Comparison of ENCODE assay signal across 7 mouse cellular contexts in genomic region chr6:47757429-47757828, GRCm38 (mm10). TPM values are rescaled to one million over a fixed set of nuclear protein-coding genes. Genes with fewer than 3 reads are reported as not detected.
A peak's percentile ranks its signal among the peaks of the same experiment; 100 is the strongest.
DNase-seq lines count a peak whose midpoint lies in the region; ATAC-seq and TF ChIP-seq lines count a peak whose summit lies in the region.
"Not testable (repeated sequence)": the region's sequence is repeated elsewhere in the genome, so short reads cannot be mapped to it uniquely, and the experiment has no call there.

No protein-coding gene starts in this region.

- not testable (repeated sequence) for H3K27ac ChIP-seq in forebrain, embryonic 16.5 days (ENCODE audit: low read length); hindbrain, embryonic 16.5 days (ENCODE audit: low read depth, low read length); thymus, adult 2 months (ENCODE audit: control insufficient read depth, insufficient read depth, low read length)

- not testable (repeated sequence) for H3K4me3 ChIP-seq in forebrain, embryonic 16.5 days (replicated peaks; ENCODE audit: low read length); hindbrain, embryonic 16.5 days (ENCODE audit: low read length); thymus, adult 2 months (ENCODE audit: control insufficient read depth, insufficient read depth, low read length)

- peak; percentile 5 to 42 for DNase-seq in adrenal gland, adult (ENCODE audit: inconsistent age in 2 of 2, low spot score in 1 of 2)
- peak; percentile 16 for DNase-seq in cerebellum, adult 9-10 months
- peak; percentile 3 for DNase-seq in thymus, adult 2 months

- H3K27me3 ChIP-seq in forebrain, embryonic 16.5 days (replicated peaks; ENCODE audit: control insufficient read depth, insufficient read depth, low read length); hindbrain, embryonic 16.5 days (replicated peaks; ENCODE audit: control insufficient read depth, insufficient read depth, low read length); thymus, adult 2 months (ENCODE audit: control insufficient read depth, insufficient read depth, low read length): not testable (repeated sequence)

- not testable (repeated sequence) for TF ChIP-seq POLR2A in thymus, adult 2 months (IDR thresholded peaks at IDR 0.05; ENCODE audit: control insufficient read depth, extremely low read depth, insufficient read depth, low read length, poor library complexity)

- ATAC-seq in forebrain, embryonic 16.5 days = peak; percentile 47; the same call in 1 of the 2 replicates
- 0 out of 2 replicates have a peak, but pooled peaks have one; percentile 20 for ATAC-seq in hindbrain, embryonic 16.5 days
- ATAC-seq in megakaryocyte, adult 5-6 weeks (ENCODE audit: poor library complexity, severe bottlenecking) = peak; percentile 77
- peak; percentile 79 for ATAC-seq in monocyte, adult 5-6 weeks (replicated peaks; ENCODE audit: insufficient number of reproducible peaks, low FRiP score, low TSS enrichment, poor library complexity, severe bottlenecking)

- not testable (repeated sequence) for H3K4me2 ChIP-seq in forebrain, embryonic 16.5 days (ENCODE audit: low read length); hindbrain, embryonic 16.5 days (ENCODE audit: low read length)

- not testable (repeated sequence) for H3K9ac ChIP-seq in forebrain, embryonic 16.5 days (replicated peaks; ENCODE audit: low read depth, low read length); hindbrain, embryonic 16.5 days (ENCODE audit: low read depth, low read length)

- H3K4me1 ChIP-seq in forebrain, embryonic 16.5 days (replicated peaks; ENCODE audit: control insufficient read depth, insufficient read depth, low read length); hindbrain, embryonic 16.5 days (ENCODE audit: control insufficient read depth, insufficient read depth, low read depth, low read length); thymus, adult 2 months (replicated peaks; ENCODE audit: control insufficient read depth, insufficient read depth, low read length): not testable (repeated sequence)

- WGBS in forebrain, embryonic 16.5 days = 13% methylated on average over 8 of the region's 22 CpGs
- WGBS in hindbrain, embryonic 16.5 days = 12% methylated on average over 6 of the region's 22 CpGs
- WGBS in thymus, adult 2 months = 20% methylated on average over 9 of the region's 22 CpGs

- not testable (repeated sequence) for TF ChIP-seq CTCF in thymus, adult 2 months (IDR thresholded peaks at IDR 0.05; ENCODE audit: borderline replicate concordance, control insufficient read depth, extremely low read depth, insufficient read depth, low read length, poor library complexity)

- not testable (repeated sequence) for H3K9me3 ChIP-seq in forebrain, embryonic 16.5 days (ENCODE audit: control insufficient read depth, low read length); hindbrain, embryonic 16.5 days (ENCODE audit: control insufficient read depth, low read length)

- H3K36me3 ChIP-seq in forebrain, embryonic 16.5 days (ENCODE audit: control insufficient read depth, insufficient read depth); hindbrain, embryonic 16.5 days (ENCODE audit: control insufficient read depth, insufficient read depth, low read length); thymus, adult 2 months (ENCODE audit: control insufficient read depth, insufficient read depth, low read length): not testable (repeated sequence)

RNA-seq across cellular contexts. Expression of gene Pdia4, which starts 55.8 kb away (rescaled TPM):
- 150 and 166 TPM in 2 replicates for polyA plus RNA-seq in forebrain, embryonic 16.5 days (2015; fragmentation: Nextera tagmentation; extraction: Ambion mirVana)
- polyA plus RNA-seq in hindbrain, embryonic 16.5 days (2015; fragmentation: Nextera tagmentation; extraction: Ambion mirVana) = 142 and 168 TPM in 2 replicates
- 50.6 and 54.3 TPM in 2 replicates for total RNA-seq in megakaryocyte, adult 5-6 weeks (2015)
- 166 TPM in 2 replicates for total RNA-seq in megakaryocyte, adult 5-6 weeks (2017)
- 164 to 238 TPM (median 188 TPM) in 3 replicates for total RNA-seq in monocyte, adult 5-6 weeks (2017)
- polyA plus RNA-seq in thymus, adult 2 months (2012; rRNA removed) = 24.7 and 25.4 TPM in 2 replicates

Comparison
In these comparisons a context has a peak if more than half of its experiments do, and no peak if none do; other contexts are left out.
1. ATAC-seq: peak in every context shown above with its lines; median percentile 79 in monocyte, adult 5-6 weeks; 77 in megakaryocyte, adult 5-6 weeks; 47 in forebrain, embryonic 16.5 days; 20 in hindbrain, embryonic 16.5 days.